Mouse (Mus musculus) gastrocnemius, adult 2 months (tissue): ENCODE measurements around the gene Cxcr2. TPM values are rescaled to one million over a fixed set of nuclear protein-coding genes. Genes with fewer than 3 reads are reported as not detected.
A peak's percentile ranks its signal among the peaks of the same experiment; 100 is the strongest.

Source experiments
- DNase-seq: peaks from one replicate; pipeline ENCODE4 v3.0.0; 2022
- H3K27ac ChIP-seq: fragments of 200-600 bp; 2 replicates; pipeline ENCODE4 v1.8.1; 2022; ENCODE audit warnings: mild to moderate bottlenecking
- H3K4me3 ChIP-seq: fragments of 200-600 bp; 2 replicates; pipeline ENCODE4 v1.8.1; 2022; ENCODE audit warnings: mild to moderate bottlenecking, moderate library complexity
- CTCF ChIP-seq: fragments of 200-600 bp; IDR thresholded peaks from 2 replicates; pipeline ENCODE4 v1.8.1; 2022; ENCODE audit warnings: antibody characterized with exemption, mild to moderate bottlenecking, moderate library complexity
- intact Hi-C: fragments of 180-260 bp; cut with DNase I; formaldehyde crosslinking; loops from one replicate; pipeline ENCODE4 v1.15.1; 2025
- long read RNA-seq, 2 experiments: library from polyadenylated mRNA; stranded (forward); transcript quantifications; one replicate each; pipeline ENCODE4 v2.0.0; 2021
- total RNA-seq, 2 experiments: library from RNA; stranded (reverse); gene quantifications; 2 replicates each; pipeline ENCODE4 v1.2.3; 2021

Cxcr2 gene
- total RNA-seq = under 1 TPM in 1 of 2 experiments, not detected in 1; 0.10 TPM
- long read RNA-seq, experiment 1 = 0 reads
- long read RNA-seq, experiment 2 = 0 reads

DNA sequence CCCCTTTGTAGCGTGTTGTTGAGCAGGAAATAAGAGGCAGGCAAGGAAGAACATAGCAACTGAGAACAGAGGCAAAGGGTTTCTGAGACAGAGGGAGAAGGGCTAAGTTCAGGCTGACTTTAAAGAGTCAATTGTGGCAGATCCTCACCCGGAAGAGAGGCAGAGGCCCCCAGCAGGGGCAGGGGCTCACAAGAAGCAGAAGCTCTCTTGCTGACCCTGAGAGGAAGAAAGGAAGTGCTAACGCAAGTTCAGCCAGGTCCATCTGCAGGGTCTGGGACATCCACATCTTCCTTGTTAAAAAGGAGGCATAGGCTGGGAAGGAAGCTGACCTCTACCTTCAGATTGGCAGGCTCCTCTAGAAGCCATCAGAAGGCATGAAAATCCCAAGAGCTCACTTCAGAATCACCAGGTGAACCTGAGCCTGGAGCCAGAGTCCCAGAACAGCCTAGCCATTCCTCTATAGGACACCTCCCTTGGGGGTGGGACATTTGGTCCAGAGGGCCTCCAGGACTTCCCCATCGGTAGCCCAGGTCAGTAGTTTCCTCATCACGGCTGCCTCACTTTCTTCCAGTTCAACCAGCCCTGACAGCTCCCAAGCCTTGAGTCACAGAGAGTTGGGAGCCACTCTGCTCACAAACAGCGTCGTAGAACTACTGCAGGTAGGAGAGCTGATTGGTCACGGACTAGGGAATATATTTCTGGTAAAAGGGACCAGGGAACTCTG lies at the start of gene Cxcr2:
Gene Cxcr2, plus strand, starts transcription at position 529 of the 724 bp plus-strand sequence.
- no peak for TF ChIP-seq CTCF
- H3K4me3 ChIP-seq = no peak within 1 kb of the TSS
- no peak within 1 kb of the TSS for H3K27ac ChIP-seq
- intact Hi-C loops = no loop called here
- no peak for DNase-seq

- peak; percentile 75 for DNase-seq
- H3K27ac ChIP-seq = no peak overlapping the region
- no peak for TF ChIP-seq CTCF
- intact Hi-C loops = no loop called here
- no peak overlapping the region for H3K4me3 ChIP-seq
Measured at GRCm38 (mm10) chr1:74105660-74106059, 48.1 kb upstream of the Cxcr2 start.

GRCm38 (mm10) chr1:74106214-74106613 lies 47.6 kb upstream of the Cxcr2 start:
- intact Hi-C loops = no loop called here
- no peak overlapping the region for H3K4me3 ChIP-seq

GRCm38 (mm10) chr1:74107931-74108618 lies 45.7 kb upstream of the Cxcr2 start:
- Histone ChIP-seq H3K4me3 (no peak overlapping the region), H3K27ac (no peak overlapping the region)
- DNase-seq = peak; percentile 45
- intact Hi-C loops = no loop called here
- no peak for TF ChIP-seq CTCF

More at GRCm38 (mm10) chr1:74106214-74106613, 47.6 kb upstream of the Cxcr2 start:
- TF ChIP-seq CTCF = no peak
- DNase-seq = no peak
- no peak overlapping the region for H3K27ac ChIP-seq

- H3K4me3 ChIP-seq = no peak overlapping the region
- no peak for TF ChIP-seq CTCF
- H3K27ac ChIP-seq = no peak overlapping the region
- intact Hi-C loops = no loop called here
- no peak for DNase-seq
Measured at GRCm38 (mm10) chr1:74109670-74110069, 44.1 kb upstream of the Cxcr2 start.

DNA sequence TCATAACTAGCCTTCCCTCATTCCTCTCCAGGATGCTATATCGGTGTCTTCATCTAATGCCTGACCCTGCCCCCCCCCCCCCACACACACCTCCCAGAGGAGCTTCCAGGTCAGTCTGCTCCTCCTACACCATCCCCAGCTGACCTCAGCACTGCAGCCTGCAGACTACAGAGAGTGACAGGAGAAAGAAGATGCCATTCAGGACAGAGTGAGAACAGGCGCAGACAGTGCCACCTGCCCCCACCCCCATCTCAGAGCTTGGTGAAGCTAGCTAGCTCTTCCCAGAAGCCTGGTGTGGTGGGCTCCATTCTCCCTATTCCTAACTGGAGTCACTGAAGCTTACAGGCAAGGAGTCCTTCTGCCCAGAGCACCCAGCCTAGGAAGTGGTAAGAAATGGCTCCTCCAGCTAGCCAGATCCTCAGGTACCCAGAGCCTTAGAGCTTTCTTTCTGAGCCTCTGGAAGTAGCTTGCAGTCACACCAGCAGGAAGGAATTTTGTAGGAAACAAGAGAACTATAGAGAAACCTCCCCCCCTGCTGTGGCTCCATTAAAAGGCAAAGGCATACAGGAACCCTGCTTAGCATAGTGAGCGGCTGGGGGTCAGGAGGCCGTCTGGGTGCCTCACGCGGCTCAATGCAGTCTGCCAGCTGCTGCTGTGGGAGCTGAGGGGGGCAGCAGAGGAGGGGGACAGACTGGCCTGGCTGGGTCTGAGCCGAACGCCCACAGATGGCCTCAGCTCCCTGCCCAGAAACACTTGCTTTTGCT lies 42.7 kb upstream of the Cxcr2 start:
- H3K4me3 ChIP-seq = no peak overlapping the region
- intact Hi-C loops = no loop called here
- no peak overlapping the region for H3K27ac ChIP-seq

GRCm38 (mm10) chr1:74111696-74112030 lies 42.1 kb upstream of the Cxcr2 start:
- DNase-seq = no peak
- no peak overlapping the region for H3K4me3 ChIP-seq
- intact Hi-C loops = no loop called here
- no peak overlapping the region for H3K27ac ChIP-seq
- TF ChIP-seq CTCF = no peak

More for the DNA sequence above, 42.7 kb upstream of the Cxcr2 start:
- DNase-seq = no peak
- no peak for TF ChIP-seq CTCF

DNA sequence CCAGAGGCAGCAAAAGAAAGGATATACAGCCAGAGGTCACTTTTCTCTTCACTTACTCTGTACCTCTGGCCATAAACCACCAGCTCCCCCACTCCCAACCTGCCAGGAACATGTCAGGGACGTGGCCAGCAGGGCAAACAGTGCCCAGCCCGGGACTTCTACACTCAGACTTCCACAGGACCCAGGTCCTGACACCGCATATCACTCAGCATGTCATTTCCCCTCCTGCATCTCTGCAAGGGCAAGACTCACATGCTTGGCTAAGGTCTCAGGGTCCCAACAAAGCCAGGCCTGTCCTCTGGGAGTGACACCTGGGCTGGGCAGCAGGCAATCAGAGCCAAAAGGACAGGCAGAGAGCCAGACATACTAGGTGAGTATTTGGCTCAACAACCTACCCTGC lies 40.7 kb upstream of the Cxcr2 start:
- intact Hi-C loops = no loop called here
- TF ChIP-seq CTCF = no peak
- Histone ChIP-seq H3K27ac (peak overlapping the region; percentile 16; the same call in 1 of the 2 replicates), H3K4me3 (no peak overlapping the region)
- no peak for DNase-seq

DNA sequence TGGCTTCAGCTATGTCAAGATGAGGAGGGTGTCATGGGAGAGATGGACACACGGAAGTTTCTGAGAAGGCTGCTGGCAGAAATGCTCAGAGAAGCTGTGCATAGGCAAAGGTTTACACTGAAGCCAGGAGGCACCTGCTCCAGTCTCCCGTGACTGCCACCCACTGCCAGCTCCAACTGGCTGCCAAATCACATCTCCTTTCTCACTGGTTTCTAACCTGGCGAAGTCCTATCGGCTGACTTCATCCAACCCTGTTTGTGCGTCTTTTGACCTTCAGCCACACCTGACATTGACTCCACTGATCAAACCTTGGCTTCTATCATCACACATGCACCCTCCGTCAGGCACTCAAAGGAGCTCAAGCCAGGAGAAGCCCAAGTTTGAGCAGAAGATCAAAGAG lies 35.9 kb upstream of the Cxcr2 start:
- DNase-seq = no peak
- Histone ChIP-seq H3K27ac (no peak overlapping the region), H3K4me3 (no peak overlapping the region)
- intact Hi-C loops = no loop called here
- no peak for TF ChIP-seq CTCF

DNA sequence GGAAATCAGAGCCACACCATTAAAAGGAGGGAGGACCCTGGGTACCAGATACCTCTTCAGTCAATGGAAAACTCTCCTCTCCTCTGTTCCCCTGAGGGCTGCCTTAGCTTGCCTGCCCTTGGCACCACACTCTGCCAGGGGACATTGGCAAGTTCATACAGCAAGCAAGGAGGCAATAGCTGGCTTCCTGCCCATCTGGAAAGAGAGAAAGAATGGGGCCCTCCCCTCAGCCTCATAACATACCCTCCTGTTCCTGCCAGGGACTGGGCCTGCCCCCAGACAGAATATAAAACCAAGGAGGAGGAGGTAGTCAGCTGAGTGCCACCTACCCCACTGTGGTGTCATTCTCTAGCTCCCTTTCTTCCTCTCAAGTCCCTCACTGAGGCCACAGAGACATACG lies 34.7 kb upstream of the Cxcr2 start:
- Histone ChIP-seq H3K4me3 (no peak overlapping the region), H3K27ac (no peak overlapping the region; the same call in 1 of the 2 replicates)
- intact Hi-C loops = no loop called here
- peak; percentile 53 for DNase-seq
- no peak for TF ChIP-seq CTCF

- H3K27ac ChIP-seq = no peak overlapping the region
- DNase-seq = no peak
- TF ChIP-seq CTCF = no peak
- intact Hi-C loops = no loop called here
- H3K4me3 ChIP-seq = no peak overlapping the region
Measured at GRCm38 (mm10) chr1:74121138-74121537, 32.7 kb upstream of the Cxcr2 start.

DNA sequence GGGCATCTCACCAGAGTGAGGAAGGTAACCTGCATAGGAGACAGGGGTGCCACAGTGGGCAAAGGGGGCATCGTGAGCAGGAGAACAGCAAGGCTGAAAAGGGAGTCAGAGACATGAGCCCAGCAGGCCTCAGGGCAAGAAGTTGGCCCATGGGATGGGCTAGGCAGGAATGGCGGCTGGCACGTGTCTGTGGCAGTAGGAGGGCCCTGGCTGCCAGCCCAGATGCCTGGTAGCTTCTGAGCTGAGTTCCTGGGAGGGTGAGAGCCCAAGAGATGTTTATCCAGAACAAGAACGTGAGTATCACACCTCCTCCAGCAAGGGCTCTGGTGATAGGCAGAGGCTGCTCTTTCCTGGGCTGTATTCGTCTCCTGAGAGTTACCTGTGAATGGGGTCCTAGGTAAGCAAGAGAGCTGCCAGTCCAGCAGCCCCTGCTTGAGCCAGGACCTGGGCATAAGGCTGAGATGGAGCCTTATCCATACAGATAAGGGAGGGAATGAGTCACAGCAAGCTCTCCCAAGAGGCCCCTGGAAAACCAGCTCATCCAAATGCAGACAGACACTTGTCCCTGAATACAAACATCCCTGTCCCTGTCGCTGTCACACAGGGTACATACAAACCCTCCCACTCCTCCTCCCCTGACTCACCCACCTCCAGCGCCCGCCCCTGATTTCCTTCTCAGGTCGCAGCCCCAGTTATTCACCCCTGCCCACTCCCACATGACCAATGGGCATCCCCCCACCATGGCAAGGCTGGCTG lies 31.8 kb upstream of the Cxcr2 start:
- Histone ChIP-seq H3K4me3 (no peak overlapping the region), H3K27ac (no peak overlapping the region)
- TF ChIP-seq CTCF = no peak
- DNase-seq = peak; percentile 59
- intact Hi-C loops = no loop called here
